Mouse (Mus musculus) gastrocnemius, postnatal 36 days (tissue): ENCODE measurements around the gene Lyrm2. TPM values are rescaled to one million over a fixed set of nuclear protein-coding genes. Genes with fewer than 3 reads are reported as not detected.

Source experiments
- DNase-seq, 2 experiments: peaks; one replicate each; pipeline ENCODE4 v3.0.0; 2022
- intact Hi-C: fragments of 180-260 bp; cut with DNase I; formaldehyde crosslinking; loops from one replicate; pipeline ENCODE4 v1.15.1; 2025
- total RNA-seq, 2 experiments: library from RNA; stranded (reverse); gene quantifications; 2 replicates each; pipeline ENCODE4 v1.2.3; 2021

Gene Lyrm2
- total RNA-seq, 2 experiments from 2014 or later = 19.8 to 23.1 TPM

- DNase-seq = no peak
- intact Hi-C loops = no loop called here
Measured at GRCm38 (mm10) chr4:32838401-32838800, 38.3 kb downstream of the Lyrm2 start.

Other genes with a start within 250 kb of the Lyrm2 start
- not detected for gene Gja10, start 197.5 kb upstream of the Lyrm2 start, total RNA-seq
- 1 to 10 TPM; 3.5 to 4.2 TPM for gene Casp8ap2, start 184.8 kb upstream of the Lyrm2 start, total RNA-seq
- gene Mdn1, start 143.1 kb upstream of the Lyrm2 start, total RNA-seq = 1 to 10 TPM; 5.1 to 6.1 TPM
- gene Ankrd6, start 150.6 kb downstream of the Lyrm2 start, total RNA-seq = 1 to 10 TPM; 3.3 to 4.1 TPM
- 100 to 1,000 TPM; 147 to 166 TPM for gene Rragd, start 182.8 kb downstream of the Lyrm2 start, total RNA-seq
- gene Ube2j1, start 231.2 kb downstream of the Lyrm2 start, total RNA-seq = 10 to 100 TPM; 45.6 to 47.8 TPM